13 mouse cellular contexts compared by ENCODE assay signal in genomic region chr1:93160501-93161133, GRCm38 (mm10). TPM values are rescaled to one million over a fixed set of nuclear protein-coding genes. Genes with fewer than 3 reads are reported as not detected.
DNase-seq lines count a peak whose midpoint lies in the region; ATAC-seq and TF ChIP-seq lines count a peak whose summit lies in the region.
"Had no signal": no experiment of that assay in that cellular context is flagged by ENCODE, and none has a peak within 500 bp of the region (broad histone marks: within the 10 kb centered on the region; RNA-seq: fewer than 3 reads in every experiment).

Gene 2310007B03Rik, minus strand, starts transcription at chr1:93160948.

- 39% methylated on average over 8 of the region's 8 CpGs for WGBS in intestine, embryonic 16.5 days
- 57% methylated on average over 8 of the region's 8 CpGs for WGBS in kidney, embryonic 14.5 days
- WGBS in liver, postnatal 0 days (ENCODE audit: insufficient replicate concordance) = 45% methylated on average over 8 of the region's 8 CpGs
- WGBS in stomach, embryonic 14.5 days = 56% methylated on average over 8 of the region's 8 CpGs
- WGBS in hindbrain, postnatal 0 days = 79% methylated on average over 8 of the region's 8 CpGs
- 78% methylated on average over 8 of the region's 8 CpGs for WGBS in hindbrain, embryonic 13.5 days

- ATAC-seq in intestine, embryonic 16.5 days = peak; percentile 92
- peak; percentile 24; the same call in 1 of the 2 replicates for ATAC-seq in kidney, embryonic 14.5 days (ENCODE audit: low FRiP score, low TSS enrichment)
- ATAC-seq in liver, postnatal 0 days = peak; percentile 88
- ATAC-seq in stomach, embryonic 14.5 days (ENCODE audit: insufficient number of reproducible peaks, insufficient read depth, low FRiP score, low read depth) = peak; percentile 35; the same call in 1 of the 2 replicates
- ATAC-seq in hindbrain, postnatal 0 days = no peak
- ATAC-seq in hindbrain, embryonic 13.5 days (ENCODE audit: low FRiP score) = no peak

- H3K27me3 ChIP-seq in intestine, embryonic 16.5 days (replicated peaks; ENCODE audit: control insufficient read depth, insufficient read depth, low read length) = no peaks in the 10 kb centered on the region
- H3K27me3 ChIP-seq in kidney, embryonic 14.5 days (ENCODE audit: control insufficient read depth, insufficient read depth, low read length) = no peaks in the 10 kb centered on the region
- H3K27me3 ChIP-seq in liver, postnatal 0 days (ENCODE audit: insufficient read depth, low read length) = no peaks in the 10 kb centered on the region
- H3K27me3 ChIP-seq in stomach, embryonic 14.5 days (ENCODE audit: control insufficient read depth, insufficient read depth, low read length) = no peaks in the 10 kb centered on the region
- H3K27me3 ChIP-seq in hindbrain, postnatal 0 days (ENCODE audit: insufficient read depth, low read length) = no peaks in the 10 kb centered on the region
- no peaks in the 10 kb centered on the region for H3K27me3 ChIP-seq in hindbrain, embryonic 13.5 days

- intact Hi-C loops in heart, postnatal 36 days (cut with DNase I) = no loop called here

- H3K36me3 ChIP-seq in intestine, embryonic 16.5 days (ENCODE audit: control insufficient read depth, insufficient read depth, low read length) = no peaks in the 10 kb centered on the region
- no peaks in the 10 kb centered on the region for H3K36me3 ChIP-seq in kidney, embryonic 14.5 days (ENCODE audit: control insufficient read depth, insufficient read depth, low read length)
- no peaks in the 10 kb centered on the region for H3K36me3 ChIP-seq in liver, postnatal 0 days (replicated peaks; ENCODE audit: insufficient read depth, low read length)
- no peaks in the 10 kb centered on the region for H3K36me3 ChIP-seq in stomach, embryonic 14.5 days (ENCODE audit: control insufficient read depth, insufficient read depth, low read length)
- no peaks in the 10 kb centered on the region for H3K36me3 ChIP-seq in hindbrain, postnatal 0 days (ENCODE audit: insufficient read depth, low read length)
- H3K36me3 ChIP-seq in hindbrain, embryonic 13.5 days = no peaks in the 10 kb centered on the region

- peak within 1 kb of the TSS; percentile 49 for H3K4me3 ChIP-seq in intestine, embryonic 16.5 days (ENCODE audit: low read length)
- H3K4me3 ChIP-seq in kidney, embryonic 14.5 days (ENCODE audit: low read length) = no peak within 1 kb of the TSS
- H3K4me3 ChIP-seq in liver, postnatal 0 days (ENCODE audit: low read depth, low read length) = no peak within 1 kb of the TSS
- H3K4me3 ChIP-seq in stomach, embryonic 14.5 days (ENCODE audit: low read depth, low read length) = no peak within 1 kb of the TSS
- H3K4me3 ChIP-seq in hindbrain, postnatal 0 days (ENCODE audit: low read length) = no peak within 1 kb of the TSS
- H3K4me3 ChIP-seq in hindbrain, embryonic 13.5 days = no peak within 1 kb of the TSS
- H3K4me3 ChIP-seq: erythroblast, embryonic 14.5 days had no signal

- TF ChIP-seq EP300 in liver, postnatal 0 days (IDR thresholded peaks at IDR 0.05; ENCODE audit: low read depth) = no peak

- H3K4me1 ChIP-seq in intestine, embryonic 16.5 days (ENCODE audit: control insufficient read depth, insufficient read depth, low read length) = peaks cover 20% of the 10 kb centered on the region
- H3K4me1 ChIP-seq in kidney, embryonic 14.5 days (ENCODE audit: control insufficient read depth, insufficient read depth, low read length) = 0 out of 2 replicates have a peak, but pooled peaks cover 6% of the 10 kb centered on the region
- peaks cover 9% of the 10 kb centered on the region for H3K4me1 ChIP-seq in liver, postnatal 0 days (ENCODE audit: insufficient read depth)
- H3K4me1 ChIP-seq in stomach, embryonic 14.5 days (ENCODE audit: control insufficient read depth, insufficient read depth, low read length) = 0 out of 2 replicates have a peak, but pooled peaks cover 7% of the 10 kb centered on the region
- no peaks in the 10 kb centered on the region for H3K4me1 ChIP-seq in hindbrain, postnatal 0 days (ENCODE audit: insufficient read depth, low read length)
- H3K4me1 ChIP-seq in hindbrain, embryonic 13.5 days (replicated peaks) = no peaks in the 10 kb centered on the region

- H3K27ac ChIP-seq in intestine, embryonic 16.5 days (ENCODE audit: low read length) = peak within 1 kb of the TSS; percentile 81
- no peak within 1 kb of the TSS for H3K27ac ChIP-seq in kidney, embryonic 14.5 days (ENCODE audit: low read depth, low read length)
- H3K27ac ChIP-seq in liver, postnatal 0 days (ENCODE audit: low read depth) = no peak within 1 kb of the TSS
- peak within 1 kb of the TSS; percentile 21; the same call in 1 of the 2 replicates for H3K27ac ChIP-seq in stomach, embryonic 14.5 days (ENCODE audit: low read length)
- no peak within 1 kb of the TSS for H3K27ac ChIP-seq in hindbrain, postnatal 0 days
- no peak within 1 kb of the TSS for H3K27ac ChIP-seq in hindbrain, embryonic 13.5 days
- H3K27ac ChIP-seq: hindbrain, embryonic 14.5 days; macrophage had no signal

- no peaks in the 10 kb centered on the region for H3K9me3 ChIP-seq in intestine, embryonic 16.5 days (ENCODE audit: control insufficient read depth, low read length)
- no peaks in the 10 kb centered on the region for H3K9me3 ChIP-seq in kidney, embryonic 14.5 days (ENCODE audit: control insufficient read depth, low read length)
- no peaks in the 10 kb centered on the region for H3K9me3 ChIP-seq in liver, postnatal 0 days (ENCODE audit: low read length)
- H3K9me3 ChIP-seq in stomach, embryonic 14.5 days (ENCODE audit: control insufficient read depth, low read depth, low read length) = no peaks in the 10 kb centered on the region
- no peaks in the 10 kb centered on the region for H3K9me3 ChIP-seq in hindbrain, postnatal 0 days (ENCODE audit: low read length)
- no peaks in the 10 kb centered on the region for H3K9me3 ChIP-seq in hindbrain, embryonic 13.5 days

- peak; percentile 63 for DNase-seq in liver, postnatal 0 days
- no peak for DNase-seq in hindbrain, postnatal 0 days (ENCODE audit: low spot score)
- no peak for DNase-seq in heart, postnatal 36 days
- DNase-seq: thymus, postnatal 14 days had no signal

- H3K4me2 ChIP-seq in intestine, embryonic 16.5 days (ENCODE audit: low read depth, low read length) = peak within 1 kb of the TSS; percentile 35
- H3K4me2 ChIP-seq in kidney, embryonic 14.5 days (replicated peaks; ENCODE audit: low read depth, low read length) = no peak within 1 kb of the TSS
- peak within 1 kb of the TSS; percentile 40 for H3K4me2 ChIP-seq in liver, postnatal 0 days (ENCODE audit: low read depth, low read length)
- no peak within 1 kb of the TSS for H3K4me2 ChIP-seq in stomach, embryonic 14.5 days (replicated peaks; ENCODE audit: low read depth, low read length)
- no peak within 1 kb of the TSS for H3K4me2 ChIP-seq in hindbrain, postnatal 0 days (ENCODE audit: low read depth, low read length)
- no peak within 1 kb of the TSS for H3K4me2 ChIP-seq in hindbrain, embryonic 13.5 days
- H3K4me2 ChIP-seq: hindbrain, embryonic 14.5 days had no signal

- peak within 1 kb of the TSS; percentile 60 for H3K9ac ChIP-seq in intestine, embryonic 16.5 days (ENCODE audit: low read depth, low read length)
- H3K9ac ChIP-seq in kidney, embryonic 14.5 days (ENCODE audit: low read depth, low read length) = peak within 1 kb of the TSS; percentile 12; the same call in 1 of the 2 replicates
- no peak within 1 kb of the TSS for H3K9ac ChIP-seq in liver, postnatal 0 days (replicated peaks)
- H3K9ac ChIP-seq in stomach, embryonic 14.5 days (replicated peaks; ENCODE audit: low read depth, low read length) = no peak within 1 kb of the TSS
- no peak within 1 kb of the TSS for H3K9ac ChIP-seq in hindbrain, postnatal 0 days (replicated peaks; ENCODE audit: low read length)
- H3K9ac ChIP-seq in hindbrain, embryonic 13.5 days = no peak within 1 kb of the TSS
- H3K9ac ChIP-seq: hindbrain, embryonic 14.5 days had no signal

- no peak for TF ChIP-seq CTCF in liver, postnatal 0 days (IDR thresholded peaks at IDR 0.05; ENCODE audit: low read depth)
- no peak for TF ChIP-seq CTCF in hindbrain, postnatal 0 days (IDR thresholded peaks at IDR 0.05; ENCODE audit: low read depth)

RNA-seq across cellular contexts. Expression of gene 2310007B03Rik, which starts in this region (rescaled TPM):
- polyA plus RNA-seq in intestine, embryonic 16.5 days (2015; fragmentation: Nextera tagmentation; extraction: Ambion mirVana) = 16.8 and 20.0 TPM in 2 replicates
- 0.42 and 0.49 TPM in 2 replicates for polyA plus RNA-seq in kidney, embryonic 14.5 days (2014; fragmentation: Nextera tagmentation; extraction: Ambion mirVana)
- polyA plus RNA-seq in liver, postnatal 0 days (2015; fragmentation: Nextera tagmentation; extraction: Ambion mirVana) = 0.51 and 0.99 TPM in 2 replicates
- polyA plus RNA-seq in stomach, embryonic 14.5 days (2014; fragmentation: Nextera tagmentation; extraction: Ambion mirVana) = 2.6 TPM in 2 replicates
- total RNA-seq in hindbrain, postnatal 0 days (2014; rRNA removed) = 0.05 and 0.83 TPM in 2 replicates
- polyA plus RNA-seq in hindbrain, postnatal 0 days (2015; fragmentation: Nextera tagmentation; extraction: Ambion mirVana) = 0.11 and 0.16 TPM in 2 replicates
- not detected for total RNA-seq in heart, postnatal 36 days (2021)
- polyA plus RNA-seq in hindbrain, embryonic 13.5 days (2015; fragmentation: Nextera tagmentation; extraction: Ambion mirVana) = 0.29 and 0.30 TPM in 2 replicates
- total RNA-seq: heart, adult 8-10 months; layer of hippocampus, postnatal 14 days had no signal
- polyA plus RNA-seq: erythroblast, embryonic 14.5 days; macrophage had no signal

Comparison
In these comparisons a context has a peak if more than half of its experiments do, and no peak if none do; other contexts are left out.
1. Peak in ATAC-seq and H3K9ac ChIP-seq in kidney, embryonic 14.5 days; RNA of the gene not detected or under 1 TPM.
2. Peak in DNase-seq, ATAC-seq and H3K4me2 ChIP-seq in liver, postnatal 0 days; RNA of the gene not detected or under 1 TPM.
3. ATAC-seq: peak in intestine, embryonic 16.5 days (single experiment) and stomach, embryonic 14.5 days (single experiment); none in hindbrain, postnatal 0 days (single experiment) and hindbrain, embryonic 13.5 days (single experiment).
4. H3K27ac ChIP-seq: peak in intestine, embryonic 16.5 days (single experiment) and stomach, embryonic 14.5 days (single experiment); none in kidney, embryonic 14.5 days (single experiment), liver, postnatal 0 days (single experiment), hindbrain, postnatal 0 days (single experiment) and hindbrain, embryonic 13.5 days (single experiment).